8 mouse cellular contexts compared by ENCODE assay signal in the genomic region with DNA sequence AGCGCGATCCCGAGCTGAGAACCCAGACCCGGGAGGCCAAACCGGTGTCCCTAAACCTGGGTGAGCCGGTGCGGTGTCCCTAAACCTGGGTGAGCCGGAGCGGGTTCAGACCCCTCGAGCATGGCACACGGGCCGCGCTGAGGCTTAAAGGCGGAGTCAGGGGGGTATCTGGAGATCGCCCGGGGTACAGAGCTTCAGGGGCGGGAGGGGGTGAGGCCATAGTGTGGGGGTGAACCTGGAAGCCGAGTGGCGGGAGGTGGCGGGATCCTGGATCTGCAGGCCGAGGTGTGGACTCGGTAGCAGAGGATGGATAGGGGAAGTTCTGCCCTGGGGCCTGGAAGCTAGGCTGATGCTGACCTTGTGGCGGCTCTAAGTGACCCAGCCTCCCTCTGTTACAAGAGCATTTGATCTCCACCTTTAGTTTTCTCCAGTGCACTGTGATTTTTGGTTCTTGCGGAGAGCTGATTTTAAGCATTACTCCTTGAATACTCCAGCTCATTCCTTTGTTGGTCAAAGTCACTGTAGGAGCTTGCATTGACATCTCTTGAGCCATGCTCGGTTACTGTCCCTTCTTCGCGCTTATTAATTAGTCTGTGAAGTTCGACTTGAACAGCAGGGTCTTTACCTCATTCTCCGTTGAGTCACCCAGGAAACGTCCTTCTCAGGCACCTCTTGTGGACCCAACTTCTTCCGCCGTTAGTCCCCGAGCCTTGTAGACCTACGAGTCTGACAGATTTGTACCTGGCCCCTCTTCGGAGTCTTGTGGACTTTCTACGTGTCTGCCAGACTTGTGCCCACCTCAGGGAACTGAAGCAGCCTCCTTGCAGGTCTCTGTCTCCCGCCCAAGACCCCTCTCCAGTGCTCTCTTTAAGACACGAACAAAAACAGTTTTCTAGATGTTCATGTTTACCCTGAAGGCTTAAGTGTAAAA. TPM values are rescaled to one million over a fixed set of nuclear protein-coding genes. Genes with fewer than 3 reads are reported as not detected.
DNase-seq lines count a peak whose midpoint lies in the region; ATAC-seq lines count a peak whose summit lies in the region.

No protein-coding gene starts in this region.

- peak; percentile 16 to 18 for DNase-seq in frontal cortex, postnatal 36 days (ENCODE audit: low spot score in 2 of 2)
- no peak for DNase-seq in frontal cortex, postnatal 14 days (ENCODE audit: low spot score in 2 of 2)
- peak; percentile 1 to 15 for DNase-seq in CD8-positive naive resting alpha-beta T cell, adult 2 months (ENCODE audit: low read depth in 2 of 2, low spot score in 2 of 2)
- peak; percentile 22 for DNase-seq in embryonic facial prominence, embryonic 14.5 days (ENCODE audit: low spot score)
- peak; percentile 23 for DNase-seq in lung, postnatal 36 days
- no peak for DNase-seq in left cerebral cortex, postnatal 14 days (ENCODE audit: low spot score in 2 of 2)

- H3K36me3 ChIP-seq in embryonic facial prominence, embryonic 14.5 days (ENCODE audit: control insufficient read depth, insufficient read depth, low read length): no peaks in the 10 kb centered on the region
- H3K36me3 ChIP-seq in intestine, embryonic 16.5 days (ENCODE audit: control insufficient read depth, insufficient read depth, low read length): no peaks in the 10 kb centered on the region
- H3K36me3 ChIP-seq in stomach, embryonic 16.5 days (ENCODE audit: control insufficient read depth, insufficient read depth, low read length): no peaks in the 10 kb centered on the region

- H3K27ac ChIP-seq in embryonic facial prominence, embryonic 14.5 days (replicated peaks; ENCODE audit: low read depth, low read length): peak overlapping the region; percentile 94
- H3K27ac ChIP-seq in intestine, embryonic 16.5 days (ENCODE audit: low read length): peak overlapping the region; percentile 90
- peak overlapping the region; percentile 91 for H3K27ac ChIP-seq in stomach, embryonic 16.5 days (ENCODE audit: low read length)

- H3K27me3 ChIP-seq in embryonic facial prominence, embryonic 14.5 days (replicated peaks; ENCODE audit: control insufficient read depth, insufficient read depth, low read length): no peaks in the 10 kb centered on the region
- no peaks in the 10 kb centered on the region for H3K27me3 ChIP-seq in intestine, embryonic 16.5 days (replicated peaks; ENCODE audit: control insufficient read depth, insufficient read depth, low read length)
- no peaks in the 10 kb centered on the region for H3K27me3 ChIP-seq in stomach, embryonic 16.5 days (ENCODE audit: control insufficient read depth, insufficient read depth, low read length)

- peaks cover 16% of the 10 kb centered on the region for H3K4me1 ChIP-seq in embryonic facial prominence, embryonic 14.5 days (ENCODE audit: control insufficient read depth, insufficient read depth, low read length)
- H3K4me1 ChIP-seq in intestine, embryonic 16.5 days (ENCODE audit: control insufficient read depth, insufficient read depth, low read length): peaks cover 10% of the 10 kb centered on the region; the same call in 1 of the 2 replicates
- H3K4me1 ChIP-seq in stomach, embryonic 16.5 days (ENCODE audit: control insufficient read depth, insufficient read depth, low read length): peaks cover 27% of the 10 kb centered on the region

- WGBS in embryonic facial prominence, embryonic 14.5 days: under 1% methylated on average over 25 of the region's 38 CpGs
- 1% methylated on average over 38 of the region's 38 CpGs for WGBS in intestine, embryonic 16.5 days
- under 1% methylated on average over 38 of the region's 38 CpGs for WGBS in stomach, embryonic 16.5 days

- no peaks in the 10 kb centered on the region for H3K9me3 ChIP-seq in embryonic facial prominence, embryonic 14.5 days (ENCODE audit: control insufficient read depth, low read length)
- no peaks in the 10 kb centered on the region for H3K9me3 ChIP-seq in intestine, embryonic 16.5 days (ENCODE audit: control insufficient read depth, low read length)
- H3K9me3 ChIP-seq in stomach, embryonic 16.5 days (replicated peaks; ENCODE audit: control insufficient read depth, low read length): no peaks in the 10 kb centered on the region

- intact Hi-C loops in left cerebral cortex, postnatal 14 days (cut with DNase I): no loop called here

- ATAC-seq in embryonic facial prominence, embryonic 14.5 days (ENCODE audit: low read depth): no peak; the same call in 1 of the 2 replicates
- no peak; the same call in 1 of the 2 replicates for ATAC-seq in intestine, embryonic 16.5 days
- no peak; the same call in 1 of the 2 replicates for ATAC-seq in stomach, embryonic 16.5 days (ENCODE audit: insufficient read depth, low FRiP score)

- peak overlapping the region; percentile 68 for H3K4me2 ChIP-seq in embryonic facial prominence, embryonic 14.5 days (ENCODE audit: low read depth, low read length)
- H3K4me2 ChIP-seq in intestine, embryonic 16.5 days (ENCODE audit: low read depth, low read length): peak overlapping the region; percentile 95
- H3K4me2 ChIP-seq in stomach, embryonic 16.5 days (ENCODE audit: low read depth, low read length): peak overlapping the region; percentile 99

- peak overlapping the region; percentile 92 for H3K9ac ChIP-seq in embryonic facial prominence, embryonic 14.5 days (ENCODE audit: low read depth, low read length)
- H3K9ac ChIP-seq in intestine, embryonic 16.5 days (ENCODE audit: low read depth, low read length): peak overlapping the region; percentile 85
- H3K9ac ChIP-seq in stomach, embryonic 16.5 days (ENCODE audit: low read length): peak overlapping the region; percentile 88

- H3K4me3 ChIP-seq in embryonic facial prominence, embryonic 14.5 days (ENCODE audit: low read depth, low read length): peak overlapping the region; percentile 69
- H3K4me3 ChIP-seq in intestine, embryonic 16.5 days (ENCODE audit: low read length): peak overlapping the region; percentile 87
- peak overlapping the region; percentile 90 for H3K4me3 ChIP-seq in stomach, embryonic 16.5 days (replicated peaks; ENCODE audit: low read length)

RNA-seq across cellular contexts. Expression of gene Casp3, which starts 0.9 kb away (rescaled TPM):
- 79.2 and 86.3 TPM in 2 replicates for polyA plus RNA-seq in embryonic facial prominence, embryonic 14.5 days (2014; fragmentation: Nextera tagmentation; extraction: Ambion mirVana)
- polyA plus RNA-seq in intestine, embryonic 16.5 days (2015; fragmentation: Nextera tagmentation; extraction: Ambion mirVana): 55.3 and 59.6 TPM in 2 replicates
- 59.8 and 65.4 TPM in 2 replicates for polyA plus RNA-seq in stomach, embryonic 16.5 days (2015; fragmentation: Nextera tagmentation; extraction: Ambion mirVana)
- total RNA-seq in left cerebral cortex, postnatal 14 days (2021): 10 to 100 TPM; 28.7 to 29.7 TPM

RNA-seq across cellular contexts. Expression of gene Primpol, which starts 0.9 kb away (rescaled TPM):
- 10.0 and 16.5 TPM in 2 replicates for polyA plus RNA-seq in embryonic facial prominence, embryonic 14.5 days (2014; fragmentation: Nextera tagmentation; extraction: Ambion mirVana)
- polyA plus RNA-seq in intestine, embryonic 16.5 days (2015; fragmentation: Nextera tagmentation; extraction: Ambion mirVana): 12.8 and 15.2 TPM in 2 replicates
- 13.1 and 14.6 TPM in 2 replicates for polyA plus RNA-seq in stomach, embryonic 16.5 days (2015; fragmentation: Nextera tagmentation; extraction: Ambion mirVana)
- 1 to 10 TPM; 3.2 to 3.8 TPM for total RNA-seq in left cerebral cortex, postnatal 14 days (2021)

Comparison
In these comparisons a context has a peak if more than half of its experiments do, and no peak if none do; other contexts are left out.
1. DNase-seq: peak in frontal cortex, postnatal 36 days (2 of 2), CD8-positive naive resting alpha-beta T cell, adult 2 months (2 of 2), embryonic facial prominence, embryonic 14.5 days (single experiment) and lung, postnatal 36 days (single experiment); none in frontal cortex, postnatal 14 days (0 of 2) and left cerebral cortex, postnatal 14 days (0 of 2).
2. Peak in every context shown above with its lines, with median percentiles within 50 percentile points of each other: H3K27ac ChIP-seq, H3K4me2 ChIP-seq, H3K4me3 ChIP-seq and H3K9ac ChIP-seq.